Mouse (Mus musculus): Measurements from ENCODE around the gene Bpifc.

GRCm38 (mm10) chr10:86057712-86058111 lies 46.0 kb upstream of the Bpifc start:
- TF ChIP-seq CTCF (IDR thresholded peaks at IDR 0.05; ENCODE audit: borderline replicate concordance, insufficient read depth, low read depth, low read length) = no peak
- TF ChIP-seq POLR2A (IDR thresholded peaks at IDR 0.05; ENCODE audit: borderline replicate concordance, insufficient read depth, low read length) = no peak

Data from cerebellum, adult 2 months (tissue).